Mouse (Mus musculus) erythroid progenitor cell, adult 5-6 weeks (primary cell): ENCODE data around the gene Ace2. TPM values are rescaled to one million over a fixed set of nuclear protein-coding genes. Genes with fewer than 3 reads are reported as not detected.

ENCODE experiments used
- ATAC-seq: replicated peaks from 2 replicates; pipeline ENCODE4 v1.8.0; 2016; ENCODE audit warnings: moderate number of reproducible peaks, mild to moderate bottlenecking, moderate TSS enrichment, inconsistent platforms; ENCODE audit not compliant: poor library complexity, low FRiP score, severe bottlenecking
- total RNA-seq, 2 experiments: library from RNA; stranded (forward) in 1 of 2; stranded (reverse) in 1 of 2; fragments of 150-400 nt in 1 of 2; fragments of 186-747, 209-891 nt in 1 of 2; gene quantifications; 2 replicates each; pipeline versions ENCODE4 v1.2.3 to v1.2.4; 2015 to 2017; ENCODE audit warnings: low replicate concordance in 2 of 2

Gene Ace2
- total RNA-seq (2015; ENCODE audit: low replicate concordance) (not detected in 2 replicates), total RNA-seq (2017; ENCODE audit: low replicate concordance) (not detected in 2 replicates)

GRCm38 (mm10) chrX:164139032-164139431 lies at the start of gene Ace2:
TSS of gene Ace2 (plus strand) at chrX:164139332.
- no peak for ATAC-seq

DNA sequence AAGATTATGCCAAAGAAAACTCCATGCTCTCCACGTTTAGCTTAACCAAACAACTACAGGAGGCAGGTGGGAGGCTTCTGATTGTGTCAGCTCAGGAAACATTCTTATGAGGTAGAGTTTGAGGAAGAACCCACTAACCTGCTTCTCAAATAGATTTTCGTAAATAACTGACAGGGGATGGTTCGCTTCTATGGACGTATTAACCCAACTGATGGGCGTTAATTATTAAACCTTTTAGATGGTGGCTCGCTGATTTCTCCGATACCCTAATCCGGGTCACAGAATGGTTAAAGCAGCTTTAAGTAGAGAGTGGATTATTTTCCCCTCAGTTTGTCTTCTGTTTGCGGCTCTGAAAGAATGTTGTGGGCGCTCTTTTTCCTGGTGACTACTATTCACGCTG lies 49.2 kb upstream of the Ace2 start:
- ATAC-seq, result no peak

DNA sequence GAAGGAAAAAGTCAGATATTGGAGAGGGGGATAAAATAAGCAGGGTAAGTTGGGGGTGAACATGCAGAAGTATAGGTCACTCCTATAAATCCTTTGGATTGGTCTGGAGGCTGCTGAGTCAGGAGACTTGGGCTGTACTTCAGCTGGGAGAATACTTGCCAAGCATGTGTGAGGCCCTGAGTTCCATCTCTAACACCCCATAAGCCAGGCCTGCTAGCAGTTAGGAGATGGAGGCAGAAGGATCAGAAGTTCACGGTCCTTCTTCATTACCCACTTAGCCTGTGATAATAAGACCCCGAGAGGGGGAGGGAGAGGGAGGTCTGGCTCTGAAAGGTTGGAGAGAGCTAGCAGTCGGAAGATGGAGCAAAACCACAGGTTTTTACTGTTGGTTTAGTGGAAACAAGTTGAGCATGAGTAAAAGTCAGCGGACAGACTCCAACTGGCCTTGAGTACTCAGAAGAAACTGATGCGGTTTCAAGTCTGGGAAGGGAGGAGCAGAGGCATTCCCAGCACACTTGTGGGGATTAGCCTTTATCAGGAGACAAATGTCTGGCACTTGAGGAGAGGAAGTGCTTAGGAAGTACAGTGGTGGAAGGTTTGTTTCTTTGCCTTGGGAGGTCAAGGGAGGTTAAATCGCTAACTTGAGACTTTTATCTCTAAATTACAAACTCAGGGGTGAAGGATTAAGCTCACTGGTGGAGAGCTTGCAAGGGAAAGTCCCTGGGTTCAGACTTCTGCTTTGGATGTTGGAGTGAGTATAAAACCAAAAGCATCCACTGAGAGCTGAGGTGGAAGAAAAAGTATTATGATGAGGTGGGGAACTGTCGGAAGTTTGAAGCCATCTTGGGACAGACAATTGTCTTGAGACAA lies 46.6 kb upstream of the Ace2 start:
- ATAC-seq, result no peak

GRCm38 (mm10) chrX:164093435-164093834 lies 45.7 kb upstream of the Ace2 start:
- ATAC-seq, result peak; percentile 62; the same call in 1 of the 2 replicates

- ATAC-seq, result peak; percentile 62
These were observed 43.3 kb upstream of the Ace2 start for GRCm38 (mm10) chrX:164095838-164096237.

DNA sequence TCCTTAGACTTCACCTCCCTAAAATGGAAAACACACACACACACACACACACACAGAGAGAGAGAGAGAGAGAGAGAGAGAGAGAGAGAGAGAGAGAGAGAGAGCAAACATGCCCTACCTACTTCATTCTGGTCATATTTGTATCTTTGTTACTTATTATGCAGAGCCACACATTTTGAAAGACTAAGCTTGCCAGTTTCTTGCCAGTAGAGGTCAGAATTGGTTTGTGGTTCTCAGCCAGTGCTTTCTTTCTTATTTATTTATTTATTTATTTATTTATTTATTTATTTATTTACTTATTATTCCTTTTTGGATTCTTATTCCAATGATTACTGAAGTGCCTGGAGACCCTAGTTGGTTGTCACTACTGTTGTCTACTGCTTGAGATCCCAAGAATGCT lies 37.6 kb upstream of the Ace2 start:
- no peak for ATAC-seq

- ATAC-seq, result no peak
These were observed 36.9 kb upstream of the Ace2 start for GRCm38 (mm10) chrX:164102198-164102597.

DNA sequence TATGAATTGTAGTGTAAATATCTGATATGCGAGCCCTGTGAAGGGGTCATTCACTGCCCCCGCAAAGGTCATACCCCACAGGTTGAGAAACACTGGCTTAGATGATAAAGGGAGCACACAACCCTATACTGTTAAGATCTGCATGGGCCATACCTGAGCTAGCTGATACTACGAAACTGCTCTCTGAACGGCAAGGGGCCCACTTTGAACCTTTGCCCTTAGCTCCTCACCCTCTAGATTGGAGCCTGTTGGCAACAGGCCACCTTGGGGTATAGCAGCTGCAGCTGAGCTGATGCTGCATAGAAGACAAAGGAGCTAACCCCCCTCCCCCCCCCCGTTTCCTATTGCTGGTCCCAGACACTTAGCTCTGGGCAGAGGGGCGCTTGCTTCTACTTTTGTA lies 36.5 kb upstream of the Ace2 start:
- ATAC-seq, result no peak

DNA sequence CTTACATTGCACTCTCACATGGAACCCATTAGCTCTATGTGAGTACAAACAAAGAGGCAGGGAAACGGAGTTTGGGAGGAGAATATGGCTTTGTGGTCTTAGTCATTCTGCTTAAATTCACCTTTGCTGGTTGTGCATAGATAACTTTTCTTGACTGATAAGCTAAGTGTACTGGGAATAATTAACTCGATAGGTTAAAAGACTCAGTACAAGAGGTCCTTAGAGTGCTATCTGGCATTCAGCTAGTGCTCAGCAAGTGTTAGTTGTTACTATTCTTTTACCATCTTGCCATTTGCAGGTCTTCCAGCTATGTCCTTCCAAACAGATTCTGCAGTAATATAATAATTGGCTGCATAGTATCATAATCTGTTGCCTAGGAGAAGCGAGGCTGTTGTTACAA lies 28.0 kb upstream of the Ace2 start:
- ATAC-seq, result no peak

- no peak for ATAC-seq
These were observed 25.4 kb upstream of the Ace2 start for GRCm38 (mm10) chrX:164113744-164114143.

DNA sequence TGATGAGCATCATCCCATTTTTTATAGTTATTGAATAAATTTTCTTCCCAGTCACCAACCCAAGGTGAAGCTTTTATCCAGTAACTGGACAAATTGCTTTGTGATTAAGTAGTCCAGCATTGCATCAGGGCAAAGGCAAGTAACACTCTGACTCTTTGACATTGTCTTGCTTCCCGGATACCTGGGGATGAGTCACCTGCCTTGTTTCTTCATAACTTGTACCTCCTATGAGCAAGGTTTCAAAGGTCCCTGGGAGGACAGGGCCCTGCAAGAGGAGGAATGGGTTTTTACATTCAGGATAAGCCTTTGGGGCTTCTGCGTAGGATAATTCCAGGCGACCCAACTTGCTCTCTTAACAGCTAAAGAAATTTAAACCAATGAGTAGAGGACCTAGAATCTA lies 15.2 kb upstream of the Ace2 start:
- no peak for ATAC-seq

DNA sequence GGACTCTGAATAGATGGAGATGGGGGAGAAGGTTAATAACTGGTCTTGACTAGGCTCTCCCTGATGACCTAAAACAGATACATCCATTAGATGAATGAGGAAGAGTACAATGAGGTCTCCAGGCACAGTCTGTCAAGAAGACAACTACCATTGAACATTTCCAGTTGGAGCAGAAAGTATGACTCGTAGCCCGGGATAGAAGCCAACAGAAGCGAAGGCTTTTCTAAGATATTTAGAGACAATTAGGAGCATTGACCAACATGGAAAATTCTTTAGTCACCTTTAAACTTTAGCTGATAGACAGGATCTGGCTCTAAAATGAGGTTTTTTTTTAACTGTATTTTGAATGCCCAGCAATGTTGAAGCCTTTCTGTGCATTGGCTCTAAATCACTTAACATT lies 5.6 kb upstream of the Ace2 start:
- ATAC-seq, result no peak

DNA sequence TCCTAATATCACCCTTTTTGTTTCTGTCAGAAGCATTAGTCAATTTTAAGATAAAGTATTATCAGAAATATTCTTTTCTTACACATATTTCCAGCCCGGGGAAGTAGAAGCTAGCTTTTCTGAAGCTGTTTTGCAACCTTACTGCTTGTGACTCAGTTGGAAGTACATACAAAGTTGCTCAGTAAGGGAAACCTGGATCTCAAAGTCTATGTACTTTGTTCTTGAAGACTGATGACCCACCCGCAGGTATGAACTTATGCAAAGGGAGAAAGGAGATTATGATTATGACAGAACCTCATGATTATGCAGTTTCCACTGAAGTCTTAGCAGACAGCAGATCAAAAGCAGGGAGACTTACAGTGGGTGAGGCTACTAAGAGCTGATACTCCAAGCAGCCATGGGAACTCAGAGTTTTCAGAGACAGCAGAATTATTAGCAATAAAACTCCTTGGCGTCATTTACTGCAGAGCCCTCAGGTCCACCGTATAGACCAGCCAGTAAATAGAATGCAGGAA lies 3.8 kb upstream of the Ace2 start:
- no peak for ATAC-seq

GRCm38 (mm10) chrX:164145463-164146250 lies 6.5 kb downstream of the Ace2 start:
- peak; percentile 95 for ATAC-seq

- ATAC-seq, result no peak
These were observed 13.6 kb downstream of the Ace2 start for GRCm38 (mm10) chrX:164152703-164153102.

DNA sequence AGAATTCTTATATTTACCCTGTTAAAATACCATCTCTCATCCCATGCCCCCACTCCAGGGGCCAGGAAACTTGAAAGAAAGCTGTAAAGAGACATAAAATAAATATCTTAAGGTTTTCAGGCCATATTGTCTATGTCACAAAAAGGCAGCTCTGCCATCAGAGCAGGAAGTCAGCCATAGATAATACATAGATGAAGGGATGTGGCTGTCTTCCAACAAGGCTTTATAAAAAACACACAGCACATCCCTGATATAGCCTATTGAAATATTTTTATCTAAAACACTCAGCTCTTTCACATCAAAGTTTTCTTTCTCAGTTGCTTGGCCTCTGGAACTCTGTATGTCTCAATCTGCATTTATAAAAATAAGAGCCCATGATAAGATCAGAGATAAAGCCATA lies 14.5 kb downstream of the Ace2 start:
- no peak for ATAC-seq

DNA sequence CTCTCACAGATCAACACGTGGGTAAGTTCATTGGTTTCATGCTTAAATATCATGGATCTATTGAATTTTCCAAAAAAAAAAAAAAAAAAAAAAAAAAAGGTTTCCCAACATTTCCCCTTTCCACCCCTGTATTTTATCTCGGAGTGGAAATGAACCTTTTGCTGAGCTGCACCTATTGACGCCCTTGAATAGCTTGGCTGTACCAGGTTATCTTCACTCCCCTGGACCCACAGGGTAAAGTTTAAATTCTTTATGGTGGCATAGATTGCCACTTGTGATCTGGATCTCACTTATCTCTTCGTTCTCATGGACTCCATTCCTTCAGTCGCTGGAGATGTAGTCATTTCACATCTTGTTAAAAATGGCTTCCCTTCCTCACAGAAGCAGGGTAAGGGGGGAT lies 15.5 kb downstream of the Ace2 start:
- ATAC-seq, result no peak

DNA sequence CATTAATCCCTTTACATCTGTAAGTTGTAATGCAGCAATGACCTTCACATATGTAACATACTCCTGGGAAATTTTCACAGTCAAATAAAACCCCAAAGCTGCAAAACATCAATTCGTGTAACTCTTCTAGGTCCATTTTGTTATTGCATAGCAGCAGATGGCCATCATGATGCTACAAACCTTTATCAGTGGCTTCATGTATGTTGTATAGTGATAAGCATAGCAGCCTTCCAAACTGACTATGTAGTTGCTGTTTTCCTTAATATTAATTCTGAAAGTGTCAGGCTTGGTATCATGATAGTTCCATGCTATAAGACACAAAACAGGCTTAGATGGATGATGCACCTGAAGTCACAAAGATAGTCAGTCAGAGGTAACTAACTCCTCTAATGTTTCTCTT lies 25.5 kb downstream of the Ace2 start:
- peak; percentile 97 for ATAC-seq

DNA sequence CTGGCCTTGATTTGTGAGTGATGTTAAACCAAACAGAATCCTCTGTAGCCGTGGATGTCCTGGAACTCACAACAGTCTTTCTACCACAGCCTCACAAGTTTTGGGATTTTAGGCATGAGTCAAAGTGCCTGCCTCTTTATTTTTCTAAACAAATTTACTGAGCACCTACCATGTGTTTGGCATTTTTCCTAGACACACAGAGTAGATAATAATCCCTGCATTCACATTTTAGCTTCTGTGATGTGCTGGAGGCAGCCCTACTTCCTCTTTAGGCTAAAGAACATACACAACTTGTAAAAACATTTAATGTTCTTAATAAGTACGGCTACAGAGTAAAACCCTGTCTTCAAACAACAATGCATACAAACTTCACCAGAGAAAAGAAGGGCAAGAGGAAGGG lies 31.9 kb downstream of the Ace2 start:
- no peak for ATAC-seq

DNA sequence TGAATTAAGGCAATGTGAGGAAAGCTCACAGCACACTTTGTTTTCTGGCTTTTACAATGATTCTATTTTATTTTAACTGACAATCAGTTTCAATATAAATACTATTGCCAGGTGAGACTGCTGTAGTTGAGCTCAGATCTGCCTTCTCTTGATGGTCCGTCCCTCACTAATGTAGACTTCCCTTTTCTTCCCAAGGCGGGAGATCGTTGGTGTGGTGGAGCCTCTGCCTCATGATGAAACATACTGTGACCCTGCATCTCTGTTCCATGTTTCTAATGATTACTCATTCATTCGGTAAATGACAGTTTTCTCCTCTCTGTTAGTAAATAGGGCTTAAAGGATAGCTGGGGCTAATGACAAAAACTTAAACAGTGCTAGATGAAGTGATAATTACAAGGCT lies 34.7 kb downstream of the Ace2 start:
- no peak for ATAC-seq

DNA sequence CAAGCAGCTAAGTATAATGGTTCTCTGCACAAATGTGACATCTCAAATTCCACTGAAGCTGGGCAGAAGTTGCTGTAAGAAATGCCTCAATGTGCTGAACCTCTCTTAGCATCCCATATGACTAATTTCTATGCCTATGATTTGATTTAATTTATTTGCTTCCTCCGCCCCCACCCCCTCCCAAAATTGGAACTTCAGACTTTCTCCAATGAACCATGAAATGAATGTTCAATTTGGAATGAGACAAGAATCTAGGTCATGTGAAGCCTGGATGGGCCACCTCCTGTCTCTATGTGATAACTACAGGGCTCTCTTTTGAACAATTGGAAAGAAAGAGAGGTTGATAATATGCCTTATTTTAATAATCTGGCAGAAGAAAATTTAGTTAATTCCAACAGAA lies 36.2 kb downstream of the Ace2 start:
- ATAC-seq, result no peak
